Mouse (Mus musculus) spleen, postnatal 10 days (tissue): Measurements from ENCODE around the gene Cd47.

Experiments
- DNase-seq, 2 experiments: peaks; one replicate each; pipeline ENCODE4 v3.0.0; 2021 to 2022; ENCODE audit warnings: low spot score in 2 of 2

Gene Cd47

DNA sequence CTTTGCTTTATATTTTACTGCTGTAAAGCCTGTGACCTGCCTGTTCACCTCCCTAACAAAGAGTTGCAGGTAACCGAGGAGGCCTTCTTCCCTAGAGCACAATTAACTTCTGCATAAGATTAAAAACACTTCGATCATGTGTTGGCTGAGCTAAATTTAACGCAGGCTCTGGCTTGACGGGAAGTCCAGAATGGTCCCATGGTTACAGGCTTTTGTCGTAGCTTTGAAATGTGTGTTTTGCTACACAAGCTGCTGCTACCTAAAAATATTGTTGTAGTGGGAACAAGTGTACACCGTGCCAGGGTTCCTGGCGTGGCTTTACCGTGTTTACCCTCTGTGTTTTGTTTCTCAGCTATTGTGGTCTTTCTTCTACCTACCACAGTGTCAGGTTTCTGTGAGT, 109.2 kb downstream of the Cd47 start:
- no peak for DNase-seq

- DNase-seq: no peak
Observed at GRCm38 (mm10) chr16:49914094-49914493, 113.8 kb downstream of the Cd47 start.

- no peak for DNase-seq
Observed at GRCm38 (mm10) chr16:49915532-49916476, 115.5 kb downstream of the Cd47 start.

DNA sequence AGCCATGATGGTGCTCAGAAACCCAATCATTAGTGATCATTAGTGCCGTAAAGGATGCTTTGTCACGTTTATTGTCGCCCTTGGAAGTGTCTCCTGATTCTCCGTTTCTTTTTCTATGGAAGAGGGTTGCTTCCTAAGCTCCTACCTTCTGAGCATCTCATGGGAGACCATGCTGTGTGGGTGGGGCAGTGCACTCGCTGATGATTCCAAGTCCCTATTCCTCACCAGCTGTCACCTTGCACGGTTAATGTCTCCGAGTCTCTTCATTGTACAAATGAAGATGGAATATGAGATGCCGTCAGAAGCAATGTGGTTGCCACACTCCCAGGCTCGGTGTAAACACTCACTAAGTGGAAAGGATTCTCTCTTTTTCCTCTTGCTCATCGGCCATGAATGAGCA, 119.9 kb downstream of the Cd47 start:
- no peak for DNase-seq

DNA sequence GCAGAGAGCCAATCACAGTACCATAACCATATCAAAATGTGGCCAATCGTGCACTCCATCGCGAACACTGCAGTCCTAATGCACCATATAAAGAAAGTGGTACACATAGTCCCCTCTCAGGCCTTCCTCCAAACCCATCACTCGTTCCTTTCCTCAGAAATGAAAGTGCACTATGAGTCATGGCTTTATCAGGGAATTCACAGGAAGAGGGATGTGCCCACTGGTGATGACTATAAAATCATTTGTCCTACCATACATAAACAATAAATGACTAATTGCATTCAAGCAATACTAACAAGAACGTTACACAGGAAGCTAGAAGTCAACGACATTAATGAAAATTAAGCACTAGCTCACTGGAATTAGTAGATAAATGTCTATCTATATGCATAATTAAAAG, 121.3 kb downstream of the Cd47 start:
- DNase-seq: no peak

GRCm38 (mm10) chr16:49922098-49922497, 121.8 kb downstream of the Cd47 start:
- no peak for DNase-seq

GRCm38 (mm10) chr16:49923720-49924119, 123.4 kb downstream of the Cd47 start:
- no peak for DNase-seq

DNA sequence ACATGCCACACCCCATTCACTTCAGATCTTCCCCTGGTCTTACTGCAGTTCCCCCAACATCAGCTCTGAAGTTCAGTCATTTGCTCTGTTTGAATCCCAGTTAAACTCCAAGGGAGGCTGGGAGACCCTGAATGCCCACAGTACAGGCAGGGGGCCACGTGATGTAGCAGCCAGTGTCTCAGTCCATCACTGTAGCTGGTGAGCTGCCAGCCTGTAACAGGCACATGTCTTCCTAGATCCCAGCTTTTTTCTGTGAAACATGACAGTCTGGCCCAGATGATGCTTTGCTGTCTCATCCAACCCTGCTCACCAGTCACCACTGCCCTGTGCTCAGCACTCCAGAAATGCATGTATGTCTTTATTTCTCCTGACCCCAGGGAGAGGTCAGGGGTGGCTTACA, 124.6 kb downstream of the Cd47 start:
- DNase-seq: no peak

DNA sequence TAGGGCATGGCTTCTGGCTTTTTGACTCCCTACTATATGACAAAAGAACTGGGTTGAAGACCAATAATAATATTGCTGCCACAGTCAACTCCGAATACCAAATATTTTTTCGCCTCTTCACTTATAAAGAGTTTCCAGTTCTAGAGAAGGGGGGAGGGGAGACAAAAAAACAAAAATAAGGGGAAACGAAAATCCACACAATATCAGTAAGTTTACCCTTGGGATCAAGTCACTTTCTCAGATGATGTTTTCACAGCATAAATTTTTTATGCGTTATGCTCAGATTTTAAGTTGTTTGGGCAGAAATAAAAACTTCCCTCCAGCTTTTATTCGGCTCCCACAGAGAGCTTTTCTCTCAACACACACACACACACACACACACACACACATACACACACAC, 132.9 kb downstream of the Cd47 start:
- DNase-seq: no peak

DNA sequence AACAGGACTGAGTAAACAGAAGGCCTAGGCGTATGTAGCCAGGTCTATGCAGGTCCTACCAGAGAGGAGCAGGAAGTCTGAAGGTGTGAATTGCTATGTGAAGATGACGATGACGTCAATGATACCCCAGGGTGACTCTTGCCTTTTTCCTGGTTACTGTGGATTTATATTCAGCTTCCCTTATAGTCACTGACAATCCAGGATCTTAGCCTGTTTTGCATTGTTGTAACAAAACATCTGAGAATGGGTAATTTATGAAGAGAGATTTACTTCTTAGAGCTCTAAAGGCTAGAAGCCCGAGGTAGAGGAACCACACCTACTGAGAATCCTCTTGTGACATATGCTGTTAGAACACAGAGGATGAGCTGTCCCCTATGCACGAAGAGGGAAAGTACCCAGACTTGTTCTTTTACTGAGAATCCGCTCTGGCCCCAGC, 135.7 kb downstream of the Cd47 start:
- no peak for DNase-seq

- no peak for DNase-seq
Observed at GRCm38 (mm10) chr16:49936793-49937192, 136.5 kb downstream of the Cd47 start.

GRCm38 (mm10) chr16:49937218-49938165, 137.2 kb downstream of the Cd47 start:
- no peak for DNase-seq

- no peak for DNase-seq
Observed at GRCm38 (mm10) chr16:49938483-49939301, 138.4 kb downstream of the Cd47 start.

- no peak for DNase-seq
Observed at GRCm38 (mm10) chr16:49939376-49939775, 139.0 kb downstream of the Cd47 start.

DNA sequence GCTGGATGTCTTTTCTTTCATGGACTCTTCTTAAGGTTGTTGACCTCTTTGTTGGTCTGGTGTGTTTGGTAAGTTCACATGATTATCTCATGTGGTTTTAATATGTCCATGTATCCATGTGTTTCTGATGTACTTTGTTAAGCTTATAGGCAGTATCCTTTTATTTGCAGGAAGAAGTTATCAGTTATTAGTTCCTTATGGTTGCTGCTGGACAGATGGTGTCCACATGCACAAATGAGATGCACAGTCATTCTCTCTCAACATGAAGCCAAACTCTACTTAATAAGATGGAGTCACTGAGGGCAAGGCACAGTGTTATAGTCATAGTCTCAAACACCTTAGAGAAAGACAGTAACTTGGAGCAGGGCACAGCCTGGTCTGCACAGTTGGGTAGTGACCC, 140.1 kb downstream of the Cd47 start:
- no peak for DNase-seq

DNA sequence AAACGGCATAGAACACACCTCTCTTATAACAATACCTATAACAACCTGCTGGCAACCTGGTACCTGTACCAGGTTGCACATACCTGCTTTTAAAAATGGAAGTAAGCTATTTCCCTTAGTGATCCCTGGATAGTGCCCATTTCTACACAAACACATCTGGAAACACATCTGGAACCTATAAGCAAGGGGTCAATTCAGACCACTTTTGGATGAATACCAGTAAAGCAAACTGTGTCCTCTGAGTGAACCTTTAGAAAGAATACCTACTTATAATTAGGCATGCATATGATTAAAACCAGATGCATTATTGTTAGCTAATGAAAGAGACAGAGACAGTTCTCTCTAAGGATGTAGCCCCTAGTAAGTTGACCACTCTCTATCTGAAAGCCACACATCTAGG, 140.7 kb downstream of the Cd47 start:
- no peak for DNase-seq

DNA sequence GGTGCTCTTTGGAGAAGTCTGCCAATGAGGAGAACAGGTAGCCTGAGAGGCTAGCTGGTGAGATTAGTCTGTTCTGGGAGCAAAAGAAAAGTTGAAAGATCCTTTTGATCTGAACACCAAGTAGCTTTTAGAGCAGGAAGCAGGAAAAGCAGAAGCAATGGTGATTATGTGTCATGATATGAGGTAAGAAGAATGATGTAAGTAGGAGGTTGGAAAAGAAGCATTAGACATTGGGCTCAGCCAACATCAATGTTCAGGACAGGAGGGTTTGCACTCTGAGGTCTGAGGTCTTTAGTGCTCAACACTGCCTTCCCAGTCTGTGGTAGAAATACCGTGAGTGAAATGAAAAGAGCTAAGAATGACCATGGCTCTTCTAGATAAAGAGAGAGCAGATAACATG, 143.4 kb downstream of the Cd47 start:
- no peak for DNase-seq

DNA sequence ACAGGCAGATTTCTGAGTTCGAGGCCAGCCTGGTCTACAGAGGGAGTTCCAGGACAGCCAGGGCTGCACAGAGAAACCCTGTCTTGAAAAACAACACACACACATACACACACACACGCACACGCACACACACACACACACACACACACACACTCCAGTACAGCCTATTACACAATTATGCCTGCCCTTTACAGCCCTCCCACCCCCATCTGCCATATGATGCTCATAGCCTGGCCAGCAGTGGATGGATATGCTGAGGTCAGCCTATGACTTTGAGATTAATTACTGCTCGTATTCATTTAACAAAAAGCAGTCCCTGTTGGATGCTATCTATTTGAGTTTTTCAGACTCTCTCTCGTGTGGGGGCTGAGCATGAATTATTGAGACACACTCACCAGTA, 144.8 kb downstream of the Cd47 start:
- DNase-seq: no peak

DNA sequence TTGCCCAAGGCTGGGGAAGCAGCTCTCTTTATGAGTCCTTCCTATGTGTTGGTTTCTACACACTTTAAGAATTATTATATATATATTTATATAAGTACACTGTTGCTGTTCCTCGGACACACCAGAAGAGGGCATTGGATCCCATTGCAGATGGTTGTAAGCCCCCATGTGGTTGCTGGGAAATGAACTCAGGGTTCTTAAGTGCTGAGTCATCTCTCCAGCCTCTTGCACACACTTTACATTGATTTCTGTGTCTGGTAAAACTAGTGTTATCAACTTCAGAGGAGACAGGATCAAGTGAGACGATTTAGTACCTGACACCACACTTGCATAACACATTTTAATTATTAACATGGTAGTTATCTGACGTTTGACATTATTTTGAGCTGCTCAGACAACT, 146.7 kb downstream of the Cd47 start:
- no peak for DNase-seq

- DNase-seq: no peak
Observed at GRCm38 (mm10) chr16:49947610-49948009, 147.3 kb downstream of the Cd47 start.

- no peak for DNase-seq
Observed at GRCm38 (mm10) chr16:49948287-49948686, 148.0 kb downstream of the Cd47 start.

- no peak for DNase-seq
Observed at GRCm38 (mm10) chr16:49949261-49949660, 148.9 kb downstream of the Cd47 start.
